Mouse (Mus musculus): ENCODE measurements around the gene Pced1b.

Gene Pced1b

DNA sequence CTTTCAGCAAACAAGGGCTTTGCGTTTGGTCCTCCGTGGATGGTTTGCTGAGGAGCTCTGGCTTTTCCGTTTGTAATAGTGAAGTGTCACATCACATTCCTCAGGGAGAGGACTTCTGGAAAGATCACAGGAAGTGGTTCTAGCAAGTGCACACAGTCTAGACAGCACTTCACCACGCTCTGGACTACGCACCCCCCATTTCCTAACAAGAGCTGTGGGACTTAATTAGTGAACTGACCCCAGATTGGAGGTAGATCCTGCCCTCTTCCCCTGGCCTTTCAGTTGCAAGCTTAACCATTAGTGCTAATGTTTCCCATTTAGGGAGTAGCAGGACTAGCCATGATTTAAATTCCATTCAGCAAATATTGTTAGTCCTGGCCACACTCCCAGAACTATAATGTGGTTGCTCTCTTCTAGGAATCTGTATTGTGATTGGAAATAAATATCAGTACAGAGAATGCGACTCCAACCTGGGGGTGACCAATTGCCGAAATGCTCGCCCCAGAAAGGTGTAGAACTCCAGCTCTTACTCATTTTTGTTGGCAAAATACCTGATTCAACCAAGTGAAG, 10.4 kb downstream of the Pced1b start:
- no peak for DNase-seq (ENCODE audit: low spot score in 2 of 2)

DNA sequence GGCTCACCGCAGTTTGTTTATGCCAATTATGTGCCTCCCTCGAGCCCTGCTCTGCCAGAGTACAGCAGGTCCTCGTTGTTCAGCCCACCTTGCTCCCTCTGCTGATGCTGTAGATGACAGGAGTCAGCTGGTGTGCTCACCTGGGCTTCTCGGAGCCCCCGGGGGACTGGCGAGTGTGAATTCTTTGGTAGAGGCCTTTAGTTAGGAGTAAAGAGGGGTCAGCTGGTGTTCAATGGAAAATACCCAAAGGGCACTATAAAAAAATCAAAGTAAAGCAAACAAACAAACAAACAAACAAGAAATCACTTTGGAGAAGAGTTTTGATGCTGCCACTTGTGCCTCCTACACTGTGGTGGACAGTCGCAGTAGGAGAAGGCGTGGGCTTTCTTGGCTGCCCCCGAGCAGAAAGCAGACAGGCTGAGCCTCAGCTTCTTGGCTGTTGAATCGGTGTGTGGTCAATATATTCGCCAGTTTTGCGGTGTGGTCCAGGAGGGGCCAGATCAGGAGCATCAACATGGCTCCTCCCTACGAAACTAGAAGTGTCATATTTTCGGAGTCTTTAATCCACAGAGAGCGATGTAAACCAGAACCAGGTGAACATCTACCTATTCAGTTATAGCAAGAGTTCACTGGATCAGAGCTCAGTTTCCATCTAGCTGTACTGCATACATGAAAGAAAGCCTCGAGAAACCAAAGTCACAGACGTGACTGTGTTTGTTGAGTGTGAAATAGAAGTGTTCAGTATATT, 11.8 kb downstream of the Pced1b start:
- DNase-seq (ENCODE audit: low spot score in 2 of 2): no peak

- no peak for DNase-seq (ENCODE audit: low spot score in 2 of 2)
Measured at GRCm38 (mm10) chr15:97259300-97259699, 12.4 kb downstream of the Pced1b start.

DNA sequence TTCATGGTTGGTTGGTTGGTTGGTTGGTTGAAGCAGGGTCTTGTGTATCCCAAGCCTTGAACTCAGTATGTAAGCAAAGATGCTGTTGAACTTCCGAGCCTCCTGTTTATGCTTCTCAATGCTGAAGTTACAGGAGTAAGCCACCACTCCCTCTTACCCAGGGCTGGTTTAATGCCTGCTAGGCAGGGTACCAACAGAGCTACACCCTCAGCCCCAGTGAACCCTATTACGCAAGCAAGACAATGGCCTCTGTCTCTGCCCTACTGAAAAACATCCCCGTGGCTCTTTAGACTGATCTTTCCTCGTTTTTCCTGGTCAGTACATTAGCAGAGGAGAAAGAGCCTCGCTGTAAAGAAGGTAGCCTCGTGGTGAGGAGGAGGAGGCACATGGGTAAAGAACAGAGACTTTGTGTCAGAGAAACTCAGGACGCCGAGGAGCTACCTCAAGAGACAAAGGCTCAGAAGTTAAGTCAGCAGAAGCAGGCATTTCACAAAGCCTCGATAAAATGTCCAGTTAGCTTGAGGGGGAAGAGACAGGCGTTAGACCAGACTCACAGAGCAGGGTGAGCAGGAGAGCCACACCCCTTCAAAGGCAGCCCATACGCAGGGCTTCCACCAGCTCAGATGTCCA, 13.2 kb downstream of the Pced1b start:
- no peak for DNase-seq (ENCODE audit: low spot score in 2 of 2)

- DNase-seq (ENCODE audit: low spot score in 2 of 2): no peak
Measured at GRCm38 (mm10) chr15:97262251-97262650, 15.3 kb downstream of the Pced1b start.

GRCm38 (mm10) chr15:97266236-97266845, 19.4 kb downstream of the Pced1b start:
- DNase-seq (ENCODE audit: low spot score in 2 of 2): no peak

DNA sequence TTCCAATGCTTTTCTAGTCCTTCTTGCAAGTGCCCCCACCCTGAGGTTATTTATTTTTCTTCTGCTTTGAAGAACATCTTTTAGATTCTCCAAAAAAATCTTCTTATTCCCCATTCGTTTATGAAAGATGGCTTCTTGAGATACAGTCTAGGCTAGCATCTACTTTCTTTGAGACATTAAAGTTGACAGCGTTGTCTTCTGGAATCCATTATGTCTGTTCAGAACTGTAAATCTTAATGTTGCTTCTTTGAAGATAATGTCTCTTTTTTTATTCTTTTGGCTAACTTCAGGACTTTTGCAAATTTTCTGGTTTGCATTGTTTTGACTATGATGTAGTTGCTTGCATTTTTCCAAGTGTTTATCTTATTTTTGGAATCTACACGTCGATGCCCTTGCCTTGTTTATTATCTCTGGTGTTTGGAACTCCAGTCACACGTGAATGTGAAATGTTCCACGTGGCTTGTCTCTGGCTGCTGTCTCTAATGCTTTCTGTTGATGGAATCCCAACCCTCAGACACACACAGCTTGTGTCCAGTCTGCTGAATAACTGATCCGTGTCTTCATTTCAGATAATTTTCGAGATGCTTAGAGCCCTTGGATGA, 20.3 kb downstream of the Pced1b start:
- DNase-seq (ENCODE audit: low spot score in 2 of 2): no peak

GRCm38 (mm10) chr15:97271985-97272697, 25.2 kb downstream of the Pced1b start:
- DNase-seq (ENCODE audit: low spot score in 2 of 2): no peak

DNA sequence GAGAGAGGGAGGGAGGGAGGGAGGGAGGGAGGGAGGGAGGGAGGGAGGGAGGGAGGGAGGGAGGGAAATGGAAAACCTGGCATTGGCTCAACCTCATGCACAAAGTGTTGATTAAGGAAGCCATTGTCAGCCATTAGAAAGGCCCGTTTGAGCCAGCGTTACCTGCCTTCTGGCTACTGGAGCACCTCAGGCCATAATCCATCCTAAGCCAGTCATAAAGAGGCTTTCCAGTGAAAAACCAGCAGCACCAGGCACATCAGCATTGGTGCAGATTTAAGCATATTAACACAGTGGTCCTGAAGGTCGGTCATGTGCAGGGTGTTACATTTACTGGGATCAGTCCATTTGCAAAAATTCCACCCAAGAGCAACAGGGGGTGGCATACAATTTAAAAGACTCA, 25.9 kb downstream of the Pced1b start:
- no peak for DNase-seq (ENCODE audit: low spot score in 2 of 2)

- DNase-seq (ENCODE audit: low spot score in 2 of 2): no peak
Measured at GRCm38 (mm10) chr15:97275626-97276395, 28.9 kb downstream of the Pced1b start.

- no peak for DNase-seq (ENCODE audit: low spot score in 2 of 2)
Measured at GRCm38 (mm10) chr15:97276660-97277153, 29.8 kb downstream of the Pced1b start.

- no peak for DNase-seq (ENCODE audit: low spot score in 2 of 2)
Measured at GRCm38 (mm10) chr15:97277328-97277727, 30.4 kb downstream of the Pced1b start.

- no peak for DNase-seq (ENCODE audit: low spot score in 2 of 2)
Measured at GRCm38 (mm10) chr15:97278340-97278948, 31.5 kb downstream of the Pced1b start.

GRCm38 (mm10) chr15:97280131-97280530, 33.2 kb downstream of the Pced1b start:
- no peak for DNase-seq (ENCODE audit: low spot score in 2 of 2)

GRCm38 (mm10) chr15:97280776-97281175, 33.9 kb downstream of the Pced1b start:
- DNase-seq (ENCODE audit: low spot score in 2 of 2): no peak

- no peak for DNase-seq (ENCODE audit: low spot score in 2 of 2)
Measured at GRCm38 (mm10) chr15:97281712-97282571, 35.0 kb downstream of the Pced1b start.

DNA sequence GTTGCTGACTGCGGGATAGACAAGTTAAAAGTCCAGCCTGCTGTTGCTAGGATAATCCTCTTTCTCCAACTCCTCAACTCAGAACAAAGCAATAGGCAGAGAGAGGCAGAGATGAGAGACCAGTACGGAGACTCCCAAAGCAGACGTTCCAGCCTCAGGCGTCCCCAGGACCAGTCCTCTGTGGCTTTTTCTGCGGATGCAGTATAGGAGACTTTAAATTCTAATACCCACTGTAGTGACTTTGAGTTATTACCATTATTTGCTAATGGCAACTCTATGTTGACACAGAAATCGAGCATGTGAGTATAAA, 35.6 kb downstream of the Pced1b start:
- DNase-seq (ENCODE audit: low spot score in 2 of 2): no peak

DNA sequence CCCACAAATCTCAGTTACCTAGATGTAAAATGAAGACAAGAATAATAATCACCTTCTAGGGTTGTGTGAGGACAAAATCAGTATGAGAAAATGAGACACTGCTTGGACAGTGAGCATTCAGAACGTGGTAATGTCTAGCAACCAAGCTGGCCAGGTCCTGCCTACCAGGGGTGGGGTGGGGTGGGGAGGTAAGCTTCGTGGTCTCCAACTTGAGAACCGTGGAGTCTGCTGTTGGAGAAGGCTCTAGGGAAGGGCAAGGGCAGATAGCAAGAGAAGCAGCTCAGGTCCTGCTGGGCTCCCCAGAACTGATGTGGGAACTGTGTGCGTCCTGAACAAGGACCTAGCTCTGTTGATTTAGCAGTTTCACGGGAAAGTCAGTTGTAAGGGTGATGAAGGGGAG, 37.3 kb downstream of the Pced1b start:
- no peak for DNase-seq (ENCODE audit: low spot score in 2 of 2)

DNA sequence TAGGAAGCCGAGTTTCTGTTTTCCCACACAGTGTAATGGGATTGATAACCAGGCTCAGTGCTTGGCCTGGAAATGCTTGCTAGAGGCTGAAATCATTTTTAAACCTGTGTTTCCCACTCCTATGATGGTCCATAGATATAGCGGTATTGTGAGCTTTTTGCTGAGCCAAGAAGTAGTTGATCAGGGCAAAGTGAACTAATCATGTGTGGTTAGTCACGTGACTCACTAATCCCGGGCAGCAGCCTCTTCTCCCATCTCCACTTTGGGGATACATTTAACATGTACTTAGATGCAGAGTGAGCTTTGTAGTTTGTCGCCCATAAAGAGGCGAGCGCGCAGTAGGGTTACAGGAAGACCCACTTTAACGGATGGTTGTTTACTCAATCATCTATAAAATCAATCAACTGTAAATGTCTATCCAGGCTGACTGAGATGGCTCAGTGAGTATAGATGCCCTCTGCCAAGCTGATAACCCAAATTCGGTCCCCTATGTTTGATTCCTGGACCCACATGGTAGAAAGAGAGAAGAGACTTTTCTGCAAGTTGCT, 38.8 kb downstream of the Pced1b start:
- DNase-seq (ENCODE audit: low spot score in 2 of 2): no peak
